Mouse (Mus musculus) olfactory bulb, adult 2 months (tissue): ENCODE measurements around the gene Dag1. TPM values are rescaled to one million over a fixed set of nuclear protein-coding genes. Genes with fewer than 3 reads are reported as not detected.

Experiments used
- H3K27ac ChIP-seq: fragments of 200-500 bp; 2 replicates; pipeline ENCODE4 v1.5.1; 2012; ENCODE audit warnings: low read depth, low read length; ENCODE audit not compliant: insufficient read depth
- H3K4me1 ChIP-seq: fragments of 200-500 bp; 2 replicates; pipeline ENCODE4 v1.6.1; 2012; ENCODE audit warnings: low read length; ENCODE audit not compliant: control insufficient read depth, insufficient read depth
- H3K4me3 ChIP-seq: fragments of 200-500 bp; 2 replicates; pipeline ENCODE4 v1.5.1; 2012; ENCODE audit warnings: mild to moderate bottlenecking, low read depth, low read length, moderate library complexity; ENCODE audit not compliant: insufficient read depth
- CTCF ChIP-seq: fragments of 200-500 bp; IDR thresholded peaks from 2 replicates; pipeline ENCODE4 v1.5.1; 2012; ENCODE audit warnings: low read depth, mild to moderate bottlenecking, low read length, moderate library complexity; ENCODE audit not compliant: insufficient read depth
- POLR2A ChIP-seq: fragments of 200-500 bp; IDR thresholded peaks from 2 replicates; pipeline ENCODE4 v1.6.1; 2012; ENCODE audit warnings: mild to moderate bottlenecking, low read depth, low read length, moderate library complexity; ENCODE audit not compliant: insufficient read depth
- WGBS: fragments of 180-500 bp; shearing (Covaris S2); methylation state at CpG from one replicate; pipeline ENCODE4 v1.1.7; 2018; 5-methylcytosine and 5-hydroxymethylcytosine counted together
- polyA plus RNA-seq: library from polyadenylated mRNA; stranded (reverse); fragments of >200 nt; gene quantifications from 2 replicates; pipeline ENCODE4 v1.2.4, GENCODE M21; 2012; ENCODE audit warnings: low replicate concordance; ENCODE audit not compliant: missing spikeins, insufficient read depth, insufficient read length

The Dag1 gene
- polyA plus RNA-seq, 1 experiment: not detected

DNA sequence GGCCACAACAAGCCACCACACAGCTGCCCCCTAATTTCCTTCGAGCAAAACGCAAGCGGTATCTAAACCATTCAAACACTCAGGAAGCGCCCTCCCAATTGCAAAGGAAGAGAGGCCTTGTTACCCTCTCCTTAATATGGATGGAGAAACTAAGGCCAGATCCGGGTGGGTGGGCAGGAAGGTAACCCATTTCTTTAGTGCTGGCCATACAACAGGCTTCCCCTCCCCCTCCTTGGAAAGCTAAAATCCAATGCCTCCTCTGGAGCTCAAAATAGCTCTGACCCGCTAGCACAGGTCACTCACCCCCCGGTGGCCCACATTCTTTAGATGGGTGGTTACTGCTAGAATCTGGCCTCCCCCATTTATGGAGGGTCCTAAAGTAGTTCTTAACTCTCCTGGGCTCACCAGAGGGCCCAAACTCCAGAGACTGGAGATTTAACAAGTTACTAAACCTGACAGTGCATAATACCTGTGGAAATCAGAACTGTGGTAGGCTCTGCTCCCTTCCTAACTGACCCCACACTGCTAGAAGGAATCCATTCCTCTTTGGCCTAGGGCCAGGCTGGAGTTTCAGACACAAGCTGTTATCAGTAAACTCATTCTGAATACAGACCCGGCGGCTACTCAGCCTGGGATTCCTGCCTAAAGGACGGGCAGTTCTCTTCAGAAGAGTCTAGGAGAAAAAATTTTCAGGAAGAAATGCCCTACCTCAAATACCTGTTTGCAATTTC, 598 bp upstream of the Dag1 start:
- Histone ChIP-seq H3K4me3 (peak overlapping the region; percentile 81), H3K27ac (peak overlapping the region; percentile 12; the same call in 1 of the 2 replicates), H3K4me1 (peaks cover 8% of the 10 kb centered on the region; the same call in 1 of the 2 replicates)
- TF ChIP-seq POLR2A (no peak), CTCF (no peak)
- 17% methylated on average over 10 of the region's 10 CpGs for WGBS

DNA sequence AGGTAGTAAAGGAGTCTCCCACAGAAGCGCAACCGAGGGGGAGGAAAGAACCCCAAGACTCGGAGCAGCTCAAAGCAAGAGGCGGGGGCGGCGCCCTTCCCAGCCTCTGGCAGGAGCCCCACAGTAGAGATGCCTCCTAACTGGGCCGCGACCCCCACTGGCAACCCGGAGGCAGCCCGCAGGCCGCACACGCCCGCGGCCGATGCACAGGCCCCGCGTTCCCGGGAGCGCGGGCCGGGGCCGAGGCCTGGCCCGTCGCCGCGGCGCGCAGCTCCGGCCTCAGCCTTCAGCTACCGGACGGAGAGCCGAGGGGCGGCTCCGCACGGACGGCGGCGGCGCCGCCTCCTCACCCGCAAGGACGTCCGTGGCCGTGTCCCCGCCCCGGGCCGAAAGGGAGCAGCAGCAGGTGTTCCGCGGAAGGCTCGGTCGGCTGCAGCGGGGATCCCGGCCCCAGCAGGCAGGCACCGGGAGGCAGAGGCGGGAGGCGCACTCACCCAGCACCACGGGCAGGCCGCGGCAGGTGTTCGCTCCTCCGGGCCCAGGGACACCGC, 552 bp downstream of the Dag1 start:
- H3K4me1 ChIP-seq: peaks cover 8% of the 10 kb centered on the region; the same call in 1 of the 2 replicates
- peak overlapping the region; percentile 47 for H3K27ac ChIP-seq
- TF ChIP-seq CTCF (no peak), POLR2A (no peak)
- under 1% methylated on average over 58 of the region's 62 CpGs for WGBS
- H3K4me3 ChIP-seq: peak overlapping the region; percentile 81

DNA sequence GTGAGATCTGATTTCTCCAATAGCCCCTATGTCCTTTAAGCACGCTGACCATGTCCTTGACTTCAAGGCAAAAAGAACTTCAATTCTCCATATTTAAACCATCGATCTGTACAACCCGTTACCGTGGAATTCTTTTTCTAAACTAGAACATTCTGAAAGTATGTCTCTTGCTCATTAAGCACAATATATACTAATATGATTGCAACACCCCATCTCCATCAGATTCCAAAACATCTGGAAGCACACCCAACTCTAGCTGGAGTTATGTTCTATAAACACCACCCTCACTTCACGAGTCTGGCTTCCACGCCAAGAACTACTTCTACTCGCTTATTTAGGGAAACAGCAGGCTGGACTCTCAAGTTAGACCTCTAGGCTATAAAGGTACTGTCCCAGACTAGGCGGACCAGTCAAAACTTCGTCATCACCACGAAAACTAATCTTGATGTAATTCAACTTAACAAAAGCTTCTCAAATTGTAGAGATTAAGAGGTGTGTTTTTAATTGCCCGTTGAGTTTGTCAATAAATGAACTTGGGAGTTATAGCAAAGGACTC, 1.2 kb downstream of the Dag1 start:
- Histone ChIP-seq H3K4me3 (peak overlapping the region; percentile 81), H3K27ac (no peak overlapping the region; the same call in 1 of the 2 replicates), H3K4me1 (peaks cover 8% of the 10 kb centered on the region; the same call in 1 of the 2 replicates)
- 30% methylated on average over 11 of the region's 11 CpGs for WGBS
- no peak for TF ChIP-seq CTCF
- TF ChIP-seq POLR2A: no peak

DNA sequence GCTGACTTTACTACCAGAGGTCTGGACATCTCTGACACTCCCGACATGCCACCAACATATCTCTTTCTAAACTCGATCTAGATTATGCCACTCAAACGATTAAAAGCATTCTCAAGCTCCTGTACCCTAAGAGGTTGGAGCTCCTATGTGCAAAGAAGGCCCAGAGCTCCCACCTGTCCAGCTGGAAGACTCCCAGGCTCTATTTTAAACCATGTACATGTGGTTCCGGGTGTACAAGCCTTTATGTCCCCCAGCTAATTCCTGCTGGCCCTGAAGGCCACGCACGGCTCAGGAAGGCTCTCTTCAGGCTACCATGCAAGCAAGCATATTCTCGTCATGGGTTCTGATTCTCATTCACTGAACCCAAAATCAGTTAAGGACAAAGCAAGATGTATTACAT, 1.9 kb downstream of the Dag1 start:
- H3K4me3 ChIP-seq: no peak overlapping the region
- H3K27ac ChIP-seq: no peak overlapping the region
- WGBS: 75% methylated on average over 7 of the region's 7 CpGs
- TF ChIP-seq CTCF: no peak
- H3K4me1 ChIP-seq: peaks cover 8% of the 10 kb centered on the region; the same call in 1 of the 2 replicates

DNA sequence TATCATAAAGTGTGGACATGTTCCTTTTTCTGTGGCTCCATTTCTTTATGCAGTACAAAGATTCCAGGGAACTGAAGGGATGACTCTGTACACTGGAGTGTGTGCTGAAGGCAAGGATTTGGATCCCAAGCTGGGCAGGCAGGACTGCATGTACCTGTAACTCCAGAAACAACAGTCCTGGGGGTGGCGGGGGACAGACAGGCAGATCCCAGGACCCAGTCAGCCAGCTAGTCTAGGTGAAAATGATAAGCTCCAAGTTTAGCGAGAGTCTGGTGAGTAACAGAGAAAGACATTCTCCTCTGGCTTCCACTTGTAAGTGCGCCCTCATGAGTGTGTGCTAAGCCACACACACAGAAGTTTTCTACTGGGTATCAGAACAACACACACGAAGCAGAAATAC, 3.2 kb downstream of the Dag1 start:
- TF ChIP-seq POLR2A (no peak), CTCF (no peak)
- Histone ChIP-seq H3K4me3 (no peak overlapping the region), H3K27ac (no peak overlapping the region), H3K4me1 (peaks cover 8% of the 10 kb centered on the region; the same call in 1 of the 2 replicates)
- 65% methylated on average over 4 of the region's 4 CpGs for WGBS

DNA sequence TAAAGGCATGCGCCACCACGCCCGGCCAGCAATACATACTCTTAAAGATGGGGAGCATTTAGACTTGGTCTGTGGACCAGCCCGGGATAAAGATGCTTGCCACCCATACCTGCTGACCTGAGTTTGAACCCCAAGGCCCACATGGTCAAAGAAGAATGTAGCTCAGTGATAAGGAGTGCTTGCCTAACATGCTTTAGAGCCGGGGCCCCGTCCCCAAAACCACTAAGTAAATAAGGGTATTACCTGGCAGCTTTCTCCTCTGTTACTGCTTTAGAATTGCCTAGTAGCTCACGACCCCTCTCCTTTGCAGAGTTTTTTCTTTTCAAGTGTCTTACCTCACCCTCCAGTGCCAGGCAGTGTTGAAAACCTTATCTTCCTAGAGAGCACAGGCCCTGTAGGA, 11.0 kb downstream of the Dag1 start:
- WGBS: 98% methylated on average over 7 of the region's 7 CpGs
- TF ChIP-seq CTCF (no peak), POLR2A (no peak)
- Histone ChIP-seq H3K27ac (no peak overlapping the region), H3K4me3 (no peak overlapping the region), H3K4me1 (peaks cover 5% of the 10 kb centered on the region; the same call in 1 of the 2 replicates)

DNA sequence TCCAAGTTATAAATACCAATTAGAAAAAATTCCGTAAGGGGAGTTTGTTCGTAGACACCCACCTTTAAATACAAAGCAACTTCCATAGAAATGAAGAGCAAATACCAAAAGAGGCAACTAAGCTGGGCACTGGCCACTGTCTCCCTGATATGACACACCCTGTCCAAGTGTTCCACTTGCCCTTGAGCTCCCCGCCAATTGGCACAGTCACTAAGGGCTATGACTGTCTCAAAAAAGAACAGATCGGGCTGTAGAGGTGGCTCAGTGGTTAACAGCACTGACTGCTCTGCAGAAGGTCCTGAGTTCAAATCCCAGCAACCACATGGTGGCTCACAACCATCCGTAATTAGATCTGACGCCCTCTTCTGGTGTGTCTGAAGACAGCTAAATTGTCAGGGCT, 11.9 kb downstream of the Dag1 start:
- H3K27ac ChIP-seq: no peak overlapping the region
- 91% methylated on average over 6 of the region's 6 CpGs for WGBS
- TF ChIP-seq CTCF (no peak), POLR2A (no peak)
- H3K4me3 ChIP-seq: no peak overlapping the region
- H3K4me1 ChIP-seq: peaks cover 5% of the 10 kb centered on the region; the same call in 1 of the 2 replicates

DNA sequence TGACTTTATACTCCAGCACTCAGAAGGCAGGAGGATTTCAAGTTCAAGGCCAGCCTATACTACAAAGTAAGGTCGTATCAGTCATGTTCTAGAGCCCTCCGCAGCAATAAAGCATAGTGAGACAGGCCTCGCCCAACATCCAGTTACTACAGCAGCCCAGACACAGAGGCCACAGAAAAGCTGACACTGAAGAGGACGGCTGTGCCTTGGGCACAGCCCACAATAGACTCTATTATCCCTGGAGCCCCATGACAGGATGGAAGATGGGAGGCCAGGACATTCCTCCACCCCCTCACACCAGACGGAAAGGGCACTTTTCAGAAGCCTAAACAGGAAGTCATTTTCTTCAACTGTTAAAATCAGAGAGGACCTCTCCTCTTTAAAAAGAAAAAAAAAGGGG, 14.8 kb downstream of the Dag1 start:
- TF ChIP-seq POLR2A (no peak), CTCF (no peak)
- no peak overlapping the region for H3K27ac ChIP-seq
- H3K4me3 ChIP-seq: no peak overlapping the region
- 55% methylated on average over 5 of the region's 5 CpGs for WGBS
- H3K4me1 ChIP-seq: peaks cover 5% of the 10 kb centered on the region; the same call in 1 of the 2 replicates

DNA sequence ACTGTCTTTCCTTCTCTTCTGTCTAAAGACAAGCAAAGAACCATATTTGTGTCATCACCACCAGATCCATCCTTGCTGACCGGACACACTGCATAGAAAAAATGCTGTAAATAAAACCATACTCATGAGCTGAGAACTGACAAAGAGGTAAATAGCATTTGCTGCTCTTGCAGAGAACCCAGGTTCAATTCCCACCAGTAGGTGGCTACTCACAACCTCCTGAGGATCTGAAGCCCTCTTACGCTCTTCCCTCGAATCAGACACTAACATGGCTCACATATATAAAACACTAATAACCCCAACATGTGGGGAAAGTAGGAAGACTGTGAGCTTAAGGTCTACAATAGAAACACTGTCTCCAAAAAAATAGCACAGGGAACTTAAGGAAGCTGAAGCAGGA, 18.8 kb downstream of the Dag1 start:
- peaks cover 5% of the 10 kb centered on the region; the same call in 1 of the 2 replicates for H3K4me1 ChIP-seq
- H3K4me3 ChIP-seq: no peak overlapping the region
- 63% methylated on average over 3 of the region's 3 CpGs for WGBS
- no peak for TF ChIP-seq POLR2A
- TF ChIP-seq CTCF: no peak
- no peak overlapping the region for H3K27ac ChIP-seq
